Mouse (Mus musculus) C2C12 (cell line): Measurements from ENCODE around the gene Proser3. TPM values are rescaled to one million over a fixed set of nuclear protein-coding genes. Genes with fewer than 3 reads are reported as not detected.

Experiments
- H3K27me3 ChIP-seq: one replicate; pipeline ENCODE4 v1.6.1; 2011; ENCODE audit not compliant: control insufficient read depth, insufficient read depth, insufficient read length
- H3K36me3 ChIP-seq: one replicate; pipeline ENCODE4 v1.6.1; 2011; ENCODE audit not compliant: control insufficient read depth, insufficient read depth
- H3K4me3 ChIP-seq: one replicate; pipeline ENCODE4 v1.5.1; 2011; ENCODE audit warnings: mild to moderate bottlenecking, control low read depth; ENCODE audit not compliant: poor library complexity, insufficient read depth, severe bottlenecking
- H3K79me2 ChIP-seq: one replicate; pipeline ENCODE4 v1.6.1; 2011; ENCODE audit not compliant: control insufficient read depth, insufficient read depth
- H3K79me3 ChIP-seq: one replicate; pipeline ENCODE4 v1.6.1; 2011; ENCODE audit warnings: low read depth, control low read depth
- H3ac ChIP-seq: one replicate; pipeline ENCODE3; 2011; ENCODE audit warnings: low read depth; ENCODE audit not compliant: control insufficient read depth, insufficient read length
- CEBPB ChIP-seq: IDR thresholded peaks from one replicate; pipeline ENCODE4 v1.6.1; 2011; ENCODE audit warnings: low read depth, mild to moderate bottlenecking, control low read depth, moderate library complexity
- CTCF ChIP-seq: IDR thresholded peaks from one replicate; pipeline ENCODE4 v1.5.1; 2011; ENCODE audit not compliant: control insufficient read depth, insufficient read depth, insufficient read length
- FOSL1 ChIP-seq: IDR thresholded peaks from one replicate; pipeline ENCODE4 v1.8.0; 2011; ENCODE audit warnings: mild to moderate bottlenecking, low read length; ENCODE audit not compliant: poor library complexity, insufficient read depth, severe bottlenecking
- MAX ChIP-seq: IDR thresholded peaks from one replicate; pipeline ENCODE4 v1.6.1; 2011; ENCODE audit warnings: mild to moderate bottlenecking, control low read depth
- MYOD1 ChIP-seq: IDR thresholded peaks from one replicate; pipeline ENCODE4 v1.6.1; 2011; ENCODE audit warnings: low read depth; ENCODE audit not compliant: control insufficient read depth, insufficient read length
- MYOG ChIP-seq: IDR thresholded peaks from one replicate; pipeline ENCODE4 v1.6.1; 2011; ENCODE audit not compliant: control insufficient read depth, insufficient read length; ENCODE audit errors: extremely low read depth
- USF1 ChIP-seq: IDR thresholded peaks from one replicate; pipeline ENCODE4 v1.6.1; 2011; ENCODE audit warnings: low read depth, mild to moderate bottlenecking, control low read depth, moderate library complexity
- polyA plus RNA-seq: library from polyadenylated mRNA; unstranded; fragments of >200 nt; fragmentation: generic; extraction: Trizol; gene quantifications from one replicate; pipeline ENCODE4 v1.2.1, GENCODE M21; 2012; ENCODE audit warnings: missing spikeins

Proser3 gene
- polyA plus RNA-seq, 1 experiment = 8.7 TPM

GRCm38 (mm10) chr7:30584339-30584738 is 32.2 kb upstream of the Proser3 start:
- peaks cover 46% of the 10 kb centered on the region for H3K36me3 ChIP-seq
- H3ac ChIP-seq = no peak overlapping the region
- H3K27me3 ChIP-seq = no peaks in the 10 kb centered on the region
- H3K4me3 ChIP-seq = no peak overlapping the region
- TF ChIP-seq USF1 (no peak), CTCF (no peak)
- H3K79me2 ChIP-seq = peaks cover 44% of the 10 kb centered on the region
- peaks cover 20% of the 10 kb centered on the region for H3K79me3 ChIP-seq

GRCm38 (mm10) chr7:30581547-30581946 is 29.4 kb upstream of the Proser3 start:
- Histone ChIP-seq H3K4me3 (no peak overlapping the region), H3K79me3 (peaks cover 5% of the 10 kb centered on the region), H3ac (no peak overlapping the region), H3K27me3 (no peaks in the 10 kb centered on the region), H3K36me3 (peaks cover 71% of the 10 kb centered on the region), H3K79me2 (peaks cover 25% of the 10 kb centered on the region)
- TF ChIP-seq MYOD1 (no peak), MYOG (no peak), CEBPB (no peak), FOSL1 (no peak), MAX (no peak), CTCF (no peak), USF1 (no peak)

- TF ChIP-seq MYOG = no peak
- no peak for TF ChIP-seq MAX
- TF ChIP-seq CEBPB = no peak
- TF ChIP-seq MYOD1 = no peak
- no peak for TF ChIP-seq USF1
- no peak for TF ChIP-seq CTCF
- no peak for TF ChIP-seq FOSL1
- Histone ChIP-seq H3K27me3 (no peaks in the 10 kb centered on the region), H3K79me2 (peaks cover 9% of the 10 kb centered on the region), H3K36me3 (peaks cover 69% of the 10 kb centered on the region), H3K79me3 (no peaks in the 10 kb centered on the region), H3K4me3 (no peak overlapping the region), H3ac (no peak overlapping the region)
Measured at GRCm38 (mm10) chr7:30579950-30580349, 27.9 kb upstream of the Proser3 start.

GRCm38 (mm10) chr7:30572969-30573368 is 20.9 kb upstream of the Proser3 start:
- TF ChIP-seq MYOG (no peak), FOSL1 (no peak), MAX (no peak), CTCF (no peak)
- no peaks in the 10 kb centered on the region for H3K79me2 ChIP-seq
- H3K36me3 ChIP-seq = peaks cover 58% of the 10 kb centered on the region
- no peaks in the 10 kb centered on the region for H3K27me3 ChIP-seq
- no peak overlapping the region for H3ac ChIP-seq
- no peaks in the 10 kb centered on the region for H3K79me3 ChIP-seq
- no peak overlapping the region for H3K4me3 ChIP-seq

GRCm38 (mm10) chr7:30572389-30572788 is 20.3 kb upstream of the Proser3 start:
- no peaks in the 10 kb centered on the region for H3K79me3 ChIP-seq
- H3K27me3 ChIP-seq = no peaks in the 10 kb centered on the region
- no peak overlapping the region for H3K4me3 ChIP-seq
- H3ac ChIP-seq = no peak overlapping the region
- TF ChIP-seq FOSL1 (no peak), CTCF (no peak), MYOD1 (no peak), MYOG (no peak), CEBPB (no peak), MAX (no peak), USF1 (no peak)
- peaks cover 52% of the 10 kb centered on the region for H3K36me3 ChIP-seq
- no peaks in the 10 kb centered on the region for H3K79me2 ChIP-seq

DNA sequence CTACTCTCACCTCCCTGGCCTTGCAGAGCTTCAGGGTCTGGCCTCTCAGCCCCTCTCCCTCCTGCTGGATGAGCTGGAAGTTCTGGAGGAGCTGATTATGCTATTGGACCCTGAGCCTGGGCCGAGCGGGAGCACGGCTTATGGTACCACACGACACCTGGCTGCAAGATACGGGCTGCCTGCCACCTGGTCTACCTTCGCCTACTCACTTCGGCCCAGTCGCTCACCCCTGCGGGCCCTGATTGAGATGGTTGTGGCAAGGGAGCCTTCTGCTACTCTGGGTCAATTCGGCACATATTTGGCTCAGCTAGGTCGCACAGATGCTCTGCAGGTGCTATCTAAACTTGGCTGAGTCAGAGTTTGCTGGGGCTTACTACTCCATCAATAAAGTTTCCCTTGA is 15.5 kb upstream of the Proser3 start:
- TF ChIP-seq MYOG (no peak), MYOD1 (no peak), CEBPB (no peak), CTCF (no peak), MAX (no peak), USF1 (no peak), FOSL1 (no peak)
- peaks cover 2% of the 10 kb centered on the region for H3K79me3 ChIP-seq

More for the DNA sequence above, 15.5 kb upstream of the Proser3 start:
- H3ac ChIP-seq = no peak overlapping the region
- no peaks in the 10 kb centered on the region for H3K27me3 ChIP-seq
- peaks cover 13% of the 10 kb centered on the region for H3K79me2 ChIP-seq
- no peak overlapping the region for H3K4me3 ChIP-seq
- H3K36me3 ChIP-seq = peaks cover 25% of the 10 kb centered on the region
